Mouse (Mus musculus) kidney, adult 9 months (tissue): ENCODE measurements at regions not wholly inside any gene's neighbourhood (a gene's known extent, or its start where the extent isn't known, plus 50 kb on each side); places are given as distances from the start of the nearest gene placed in this dataset.

Experiments used
- DNase-seq: peaks from one replicate; pipeline ENCODE4 v3.0.0; 2022

- peak; percentile 79 for DNase-seq
Measured at GRCm38 (mm10) chr3:110460192-110460591, 209.4 kb upstream of the Prmt6 start.

- DNase-seq, result no peak
Measured at GRCm38 (mm10) chr3:110458900-110459299, 208.1 kb upstream of the Prmt6 start.

- no peak for DNase-seq
Measured at GRCm38 (mm10) chr3:110452470-110452869, 201.7 kb upstream of the Prmt6 start.
